Mouse (Mus musculus) B cell, adult 62 days (primary cell): ENCODE data around the gene Oxct2b. TPM values are rescaled to one million over a fixed set of nuclear protein-coding genes. Genes with fewer than 3 reads are reported as not detected.

Experiments used
- total RNA-seq: library from RNA; stranded (reverse); gene quantifications from 4 replicates; pipeline ENCODE4 v1.2.4, GENCODE M21; 2023

Oxct2b gene
- not detected in 4 replicates for total RNA-seq

DNA sequence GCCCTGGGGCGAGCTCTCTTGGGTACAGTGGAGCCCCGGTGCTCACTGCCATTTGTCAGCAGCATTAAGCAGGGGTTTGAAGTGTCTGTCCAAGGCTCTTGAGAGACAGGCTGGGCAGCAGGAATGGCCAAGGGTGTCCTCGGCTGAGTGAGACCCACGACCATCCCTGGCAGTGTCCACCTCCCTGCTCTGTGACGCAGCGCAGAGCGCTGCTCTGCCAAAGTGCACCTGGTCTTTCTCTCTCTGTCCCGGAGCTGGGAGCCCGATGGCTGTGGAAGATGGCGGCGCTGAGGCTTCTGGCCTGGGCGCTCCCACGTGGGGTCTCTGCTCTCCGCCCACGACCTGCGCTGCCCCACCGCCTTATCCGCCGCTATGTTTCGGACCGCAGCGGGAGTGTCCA lies at the start of gene Oxct2b:
TSS of gene Oxct2b (plus strand) at position 256 of the 400 bp plus-strand sequence.

GRCm38 (mm10) chr4:123104651-123105450 lies 11.2 kb upstream of the Oxct2b start, which contains the start of gene Bmp8b:
Gene Bmp8b (plus strand): TSS chr4:123105165.

GRCm38 (mm10) chr4:123139513-123140154 lies 23.6 kb downstream of the Oxct2b start, which contains the start of gene Ppie:
Gene Ppie (minus strand): TSS chr4:123139951.

Other genes starting within 250 kb of the Oxct2b start
- 368 to 394 TPM (median 380 TPM) in 4 replicates for gene Cap1, start 230.2 kb upstream of the Oxct2b start, total RNA-seq
- gene Mfsd2a, start 155.1 kb upstream of the Oxct2b start, total RNA-seq = 0.51 to 1.6 TPM (median 0.88 TPM) in 4 replicates
- 1.0 to 2.2 TPM (median 1.3 TPM) in 4 replicates for gene Mycl, start 120.6 kb upstream of the Oxct2b start, total RNA-seq
- 20.5 to 22.7 TPM (median 22.0 TPM) in 4 replicates for gene Trit1, start 99.7 kb upstream of the Oxct2b start, total RNA-seq
- gene Bmp8b, start 11.1 kb upstream of the Oxct2b start, total RNA-seq = not detected in 4 replicates
- gene Ppie, start 23.7 kb downstream of the Oxct2b start, total RNA-seq = 46.1 to 65.5 TPM (median 56.1 TPM) in 4 replicates
- 0.22 to 0.33 TPM (median 0.26 TPM) in 3 of 4 replicates, not detected in the other for gene Hpcal4, start 67.0 kb downstream of the Oxct2b start, total RNA-seq
- not detected in 4 replicates for gene Nt5c1a, start 85.2 kb downstream of the Oxct2b start, total RNA-seq
- 0.19 to 1.3 TPM (median 1.00 TPM) in 4 replicates for gene Heyl, start 117.3 kb downstream of the Oxct2b start, total RNA-seq
- gene Pabpc4, start 146.1 kb downstream of the Oxct2b start, total RNA-seq = 113 to 131 TPM (median 125 TPM) in 4 replicates
- 0.67 TPM in 1 of 4 replicates, not detected in the others for gene Oxct2a, start 207.4 kb downstream of the Oxct2b start, total RNA-seq
- gene Bmp8a, start 227.0 kb downstream of the Oxct2b start, total RNA-seq = 0.30 to 0.61 TPM in 2 of 4 replicates, not detected in the others